Comparison of ENCODE assay signal across 11 mouse cellular contexts in the genomic region with DNA sequence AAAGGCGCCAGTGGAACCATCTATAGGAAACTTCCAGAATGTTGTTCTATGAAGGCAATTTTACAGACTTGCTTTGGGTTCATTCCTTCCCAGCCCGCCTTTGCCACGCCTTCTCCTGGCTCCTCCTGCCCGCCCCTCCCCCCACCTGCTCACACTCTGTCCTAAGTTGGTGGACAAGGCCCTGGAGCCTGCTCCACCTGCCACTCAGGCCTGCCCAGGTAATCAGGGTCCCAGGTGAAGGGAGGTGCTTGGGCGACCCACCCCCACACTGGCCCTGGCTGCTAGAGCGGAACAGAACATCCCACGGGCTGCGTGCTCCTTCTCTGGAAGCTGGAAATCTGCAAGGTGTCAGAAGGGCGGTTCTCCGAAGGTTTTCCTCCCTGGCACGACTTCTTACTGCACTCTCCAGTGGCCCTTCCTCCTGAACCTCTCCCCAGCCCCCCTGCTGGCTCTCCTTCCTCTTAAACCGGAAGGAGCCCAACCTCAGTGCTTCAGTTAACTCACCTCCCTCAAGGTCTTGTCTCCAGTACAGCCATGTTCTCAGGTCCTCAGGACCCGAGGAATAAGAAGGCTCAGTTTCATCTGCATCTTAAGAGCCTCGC. TPM values are rescaled to one million over a fixed set of nuclear protein-coding genes. Genes with fewer than 3 reads are reported as not detected.
DNase-seq lines count a peak whose midpoint lies in the region; ATAC-seq and TF ChIP-seq lines count a peak whose summit lies in the region.
"Had no signal": no experiment of that assay in that cellular context is flagged by ENCODE, and none has a peak within 500 bp of the region (broad histone marks: within the 10 kb centered on the region; RNA-seq: fewer than 3 reads in every experiment).

No protein-coding gene starts in this region.

- intact Hi-C loops in gastrocnemius, adult 2 months (cut with DNase I) = no loop called here

- no peak overlapping the region for H3K9ac ChIP-seq in hindbrain, embryonic 14.5 days
- H3K9ac ChIP-seq in embryonic facial prominence, embryonic 15.5 days = no peak overlapping the region
- H3K9ac ChIP-seq in limb, embryonic 11.5 days (ENCODE audit: low read length) = no peak overlapping the region
- H3K9ac ChIP-seq in stomach, embryonic 14.5 days (replicated peaks; ENCODE audit: low read depth, low read length) = no peak overlapping the region

- no peak overlapping the region for H3K4me2 ChIP-seq in hindbrain, embryonic 14.5 days (replicated peaks)
- H3K4me2 ChIP-seq in embryonic facial prominence, embryonic 15.5 days (replicated peaks) = peak overlapping the region; percentile 15; the same call in 1 of the 2 replicates
- H3K4me2 ChIP-seq in limb, embryonic 11.5 days (ENCODE audit: low read depth, severe bottlenecking) = no peak overlapping the region
- H3K4me2 ChIP-seq in stomach, embryonic 14.5 days (replicated peaks; ENCODE audit: low read depth, low read length) = no peak overlapping the region

- no peak overlapping the region; the same call in 1 of the 2 replicates for H3K4me3 ChIP-seq in hindbrain, embryonic 10.5 days
- H3K4me3 ChIP-seq in hindbrain, embryonic 14.5 days (replicated peaks; ENCODE audit: low read length) = no peak overlapping the region
- no peak overlapping the region for H3K4me3 ChIP-seq in embryonic facial prominence, embryonic 15.5 days (replicated peaks)
- no peak overlapping the region for H3K4me3 ChIP-seq in limb, embryonic 11.5 days (ENCODE audit: low read depth, low read length)
- no peak overlapping the region for H3K4me3 ChIP-seq in stomach, embryonic 14.5 days (ENCODE audit: low read depth, low read length)
- no peak overlapping the region for H3K4me3 ChIP-seq in gastrocnemius, adult 2 months
- H3K4me3 ChIP-seq: myocyte had no signal

- no peaks in the 10 kb centered on the region for H3K9me3 ChIP-seq in hindbrain, embryonic 10.5 days
- no peaks in the 10 kb centered on the region for H3K9me3 ChIP-seq in hindbrain, embryonic 14.5 days (ENCODE audit: control insufficient read depth, low read length)
- no peaks in the 10 kb centered on the region for H3K9me3 ChIP-seq in embryonic facial prominence, embryonic 15.5 days (replicated peaks)
- no peaks in the 10 kb centered on the region for H3K9me3 ChIP-seq in limb, embryonic 11.5 days (ENCODE audit: control insufficient read depth, low read length)
- H3K9me3 ChIP-seq in stomach, embryonic 14.5 days (ENCODE audit: control insufficient read depth, low read depth, low read length) = no peaks in the 10 kb centered on the region

- 41% methylated on average over 14 of the region's 14 CpGs for WGBS in hindbrain, embryonic 10.5 days
- WGBS in hindbrain, embryonic 14.5 days = 40% methylated on average over 14 of the region's 14 CpGs
- 27% methylated on average over 14 of the region's 14 CpGs for WGBS in embryonic facial prominence, embryonic 15.5 days
- WGBS in limb, embryonic 11.5 days = 27% methylated on average over 14 of the region's 14 CpGs
- 29% methylated on average over 14 of the region's 14 CpGs for WGBS in stomach, embryonic 14.5 days

- TF ChIP-seq CTCF in gastrocnemius, adult 2 months (IDR thresholded peaks at IDR 0.05) = no peak

- peak overlapping the region; percentile 68 for H3K27ac ChIP-seq in hindbrain, embryonic 10.5 days
- no peak overlapping the region for H3K27ac ChIP-seq in hindbrain, embryonic 14.5 days
- H3K27ac ChIP-seq in embryonic facial prominence, embryonic 15.5 days (replicated peaks) = no peak overlapping the region
- H3K27ac ChIP-seq in limb, embryonic 11.5 days (replicated peaks; ENCODE audit: low read depth, low read length) = no peak overlapping the region
- no peak overlapping the region for H3K27ac ChIP-seq in stomach, embryonic 14.5 days (ENCODE audit: low read length)
- H3K27ac ChIP-seq in gastrocnemius, adult 2 months = no peak overlapping the region

- DNase-seq in hindbrain, embryonic 10.5 days (ENCODE audit: low spot score) = no peak
- DNase-seq in hindbrain, embryonic 14.5 days (ENCODE audit: low spot score) = no peak
- DNase-seq in limb, embryonic 11.5 days (ENCODE audit: low spot score) = peak; percentile 29
- no peak for DNase-seq in right cerebral cortex, postnatal 4 days
- DNase-seq in gastrocnemius, adult 2 months = no peak
- DNase-seq in thymus, postnatal 0 days (ENCODE audit: low spot score) = no peak
- DNase-seq: heart, postnatal 14 days had no signal

- ATAC-seq in hindbrain, embryonic 14.5 days (ENCODE audit: low FRiP score) = no peak
- ATAC-seq in embryonic facial prominence, embryonic 15.5 days (ENCODE audit: insufficient number of reproducible peaks, low FRiP score, low TSS enrichment, low read depth) = no peak
- no peak for ATAC-seq in limb, embryonic 11.5 days (ENCODE audit: insufficient number of reproducible peaks, low FRiP score, low TSS enrichment, low read depth)
- peak; percentile 79 for ATAC-seq in stomach, embryonic 14.5 days (ENCODE audit: insufficient number of reproducible peaks, insufficient read depth, low FRiP score, low read depth)

- no peaks in the 10 kb centered on the region for H3K36me3 ChIP-seq in hindbrain, embryonic 10.5 days
- no peaks in the 10 kb centered on the region for H3K36me3 ChIP-seq in hindbrain, embryonic 14.5 days (replicated peaks; ENCODE audit: control insufficient read depth, insufficient read depth)
- no peaks in the 10 kb centered on the region for H3K36me3 ChIP-seq in embryonic facial prominence, embryonic 15.5 days
- H3K36me3 ChIP-seq in limb, embryonic 11.5 days (ENCODE audit: control insufficient read depth, insufficient read depth, low read length) = no peaks in the 10 kb centered on the region
- no peaks in the 10 kb centered on the region for H3K36me3 ChIP-seq in stomach, embryonic 14.5 days (ENCODE audit: control insufficient read depth, insufficient read depth, low read length)

- H3K4me1 ChIP-seq in hindbrain, embryonic 10.5 days (replicated peaks) = peaks cover 11% of the 10 kb centered on the region
- H3K4me1 ChIP-seq in hindbrain, embryonic 14.5 days (replicated peaks; ENCODE audit: control insufficient read depth, insufficient read depth, low read length) = no peaks in the 10 kb centered on the region
- no peaks in the 10 kb centered on the region for H3K4me1 ChIP-seq in embryonic facial prominence, embryonic 15.5 days
- peaks cover 6% of the 10 kb centered on the region; the same call in 1 of the 2 replicates for H3K4me1 ChIP-seq in limb, embryonic 11.5 days (ENCODE audit: control insufficient read depth, insufficient read depth, low read length)
- H3K4me1 ChIP-seq in stomach, embryonic 14.5 days (ENCODE audit: control insufficient read depth, insufficient read depth, low read length) = peaks cover 7% of the 10 kb centered on the region; the same call in 1 of the 2 replicates

- peaks cover 3% of the 10 kb centered on the region; the same call in 1 of the 2 replicates for H3K27me3 ChIP-seq in hindbrain, embryonic 10.5 days (ENCODE audit: insufficient read depth, poor library complexity, severe bottlenecking)
- H3K27me3 ChIP-seq in hindbrain, embryonic 14.5 days (ENCODE audit: control insufficient read depth, insufficient read depth, low read length) = no peaks in the 10 kb centered on the region
- H3K27me3 ChIP-seq in embryonic facial prominence, embryonic 15.5 days = no peaks in the 10 kb centered on the region
- H3K27me3 ChIP-seq in limb, embryonic 11.5 days (ENCODE audit: control insufficient read depth, insufficient read depth, low read length) = no peaks in the 10 kb centered on the region
- H3K27me3 ChIP-seq in stomach, embryonic 14.5 days (ENCODE audit: control insufficient read depth, insufficient read depth, low read length) = no peaks in the 10 kb centered on the region
- H3K27me3 ChIP-seq: CH12.LX had no signal

RNA-seq across cellular contexts. Expression of a gene that starts 18.7 kb away (rescaled TPM):
- 3.0 and 3.9 TPM in 2 replicates for polyA plus RNA-seq in hindbrain, embryonic 10.5 days (2016; fragmentation: Nextera tagmentation; extraction: Ambion mirVana)
- 5.3 and 5.5 TPM in 2 replicates for polyA plus RNA-seq in hindbrain, embryonic 14.5 days (2014; fragmentation: Nextera tagmentation; extraction: Ambion mirVana)
- polyA plus RNA-seq in embryonic facial prominence, embryonic 15.5 days (2015; fragmentation: Nextera tagmentation; extraction: Ambion mirVana) = 3.7 and 4.6 TPM in 2 replicates
- polyA plus RNA-seq in limb, embryonic 11.5 days (2014; fragmentation: Nextera tagmentation; extraction: Ambion mirVana) = 1.7 and 2.2 TPM in 2 replicates
- 3.1 and 4.4 TPM in 2 replicates for polyA plus RNA-seq in stomach, embryonic 14.5 days (2014; fragmentation: Nextera tagmentation; extraction: Ambion mirVana)
- 10 to 100 TPM in 1 of 2 experiments, 1 to 10 TPM in 1; 9.0 to 10.6 TPM for total RNA-seq in gastrocnemius, adult 2 months (2021)
- polyA plus RNA-seq in thymus, postnatal 0 days (2015; fragmentation: Nextera tagmentation; extraction: Ambion mirVana) = 5.2 and 5.7 TPM in 2 replicates

RNA-seq across cellular contexts. Expression of a gene that starts 43.8 kb away (rescaled TPM):
- 4.5 and 15.0 TPM in 2 replicates for polyA plus RNA-seq in hindbrain, embryonic 10.5 days (2016; fragmentation: Nextera tagmentation; extraction: Ambion mirVana)
- 42.0 and 49.4 TPM in 2 replicates for polyA plus RNA-seq in hindbrain, embryonic 14.5 days (2014; fragmentation: Nextera tagmentation; extraction: Ambion mirVana)
- polyA plus RNA-seq in embryonic facial prominence, embryonic 15.5 days (2015; fragmentation: Nextera tagmentation; extraction: Ambion mirVana) = 4.5 and 4.9 TPM in 2 replicates
- polyA plus RNA-seq in limb, embryonic 11.5 days (2014; fragmentation: Nextera tagmentation; extraction: Ambion mirVana) = 4.0 and 4.2 TPM in 2 replicates
- 18.1 and 19.2 TPM in 2 replicates for polyA plus RNA-seq in stomach, embryonic 14.5 days (2014; fragmentation: Nextera tagmentation; extraction: Ambion mirVana)
- under 1 TPM; 0.08 to 0.15 TPM for total RNA-seq in gastrocnemius, adult 2 months (2021)
- polyA plus RNA-seq in thymus, postnatal 0 days (2015; fragmentation: Nextera tagmentation; extraction: Ambion mirVana) = 2.8 and 6.4 TPM in 2 replicates

RNA-seq across cellular contexts. Expression of a gene that starts 53.1 kb away (rescaled TPM):
- polyA plus RNA-seq in hindbrain, embryonic 10.5 days (2016; fragmentation: Nextera tagmentation; extraction: Ambion mirVana) = 499 and 521 TPM in 2 replicates
- polyA plus RNA-seq in hindbrain, embryonic 14.5 days (2014; fragmentation: Nextera tagmentation; extraction: Ambion mirVana) = 502 and 544 TPM in 2 replicates
- polyA plus RNA-seq in embryonic facial prominence, embryonic 15.5 days (2015; fragmentation: Nextera tagmentation; extraction: Ambion mirVana) = 431 and 459 TPM in 2 replicates
- 500 and 518 TPM in 2 replicates for polyA plus RNA-seq in limb, embryonic 11.5 days (2014; fragmentation: Nextera tagmentation; extraction: Ambion mirVana)
- polyA plus RNA-seq in stomach, embryonic 14.5 days (2014; fragmentation: Nextera tagmentation; extraction: Ambion mirVana) = 445 and 460 TPM in 2 replicates
- total RNA-seq in gastrocnemius, adult 2 months (2021) = 100 to 1,000 TPM; 141 to 146 TPM
- polyA plus RNA-seq in thymus, postnatal 0 days (2015; fragmentation: Nextera tagmentation; extraction: Ambion mirVana) = 682 and 692 TPM in 2 replicates
